Mouse (Mus musculus) bone marrow, adult 2 months (tissue): ENCODE data around the gene Rasgef1c. TPM values are rescaled to one million over a fixed set of nuclear protein-coding genes. Genes with fewer than 3 reads are reported as not detected.

ENCODE experiments used
- H3K27ac ChIP-seq: fragments of 200-500 bp; 2 replicates; pipeline ENCODE4 v1.5.1; 2012; ENCODE audit warnings: low read depth, mild to moderate bottlenecking, control low read depth, inconsistent platforms, low read length; ENCODE audit not compliant: control insufficient read depth, poor library complexity, insufficient read depth
- H3K4me1 ChIP-seq: fragments of 200-500 bp; 2 replicates; pipeline ENCODE4 v1.6.1; 2011; ENCODE audit warnings: low read length; ENCODE audit not compliant: control insufficient read depth, insufficient read depth
- H3K4me3 ChIP-seq: fragments of 200-500 bp; replicated peaks from 2 replicates; pipeline ENCODE3; 2011; ENCODE audit warnings: mild to moderate bottlenecking, low read depth, low read length, control low read depth; ENCODE audit not compliant: control insufficient read depth
- CTCF ChIP-seq: fragments of 200-500 bp; IDR thresholded peaks from 2 replicates; pipeline ENCODE4 v1.5.1; 2011; ENCODE audit warnings: low read length, control low read depth; ENCODE audit not compliant: control insufficient read depth, insufficient read depth
- POLR2A ChIP-seq: fragments of 200-500 bp; IDR thresholded peaks from 2 replicates; pipeline ENCODE4 v1.6.1; 2011; ENCODE audit warnings: low read depth, mild to moderate bottlenecking, control low read depth, low read length, borderline replicate concordance; ENCODE audit not compliant: control insufficient read depth
- WGBS: fragments of 180-500 bp; shearing (Covaris S2); methylation state at CpG from one replicate; pipeline ENCODE4 v1.1.7; 2018; 5-methylcytosine and 5-hydroxymethylcytosine counted together
- polyA plus RNA-seq: library from polyadenylated mRNA; stranded (reverse); fragments of >200 nt; gene quantifications from 2 replicates; pipeline ENCODE4 v1.2.4, GENCODE M21; 2011; ENCODE audit warnings: low replicate concordance; ENCODE audit not compliant: missing spikeins, insufficient read depth, insufficient read length

Rasgef1c gene
- polyA plus RNA-seq, 1 experiment, result not detected

DNA sequence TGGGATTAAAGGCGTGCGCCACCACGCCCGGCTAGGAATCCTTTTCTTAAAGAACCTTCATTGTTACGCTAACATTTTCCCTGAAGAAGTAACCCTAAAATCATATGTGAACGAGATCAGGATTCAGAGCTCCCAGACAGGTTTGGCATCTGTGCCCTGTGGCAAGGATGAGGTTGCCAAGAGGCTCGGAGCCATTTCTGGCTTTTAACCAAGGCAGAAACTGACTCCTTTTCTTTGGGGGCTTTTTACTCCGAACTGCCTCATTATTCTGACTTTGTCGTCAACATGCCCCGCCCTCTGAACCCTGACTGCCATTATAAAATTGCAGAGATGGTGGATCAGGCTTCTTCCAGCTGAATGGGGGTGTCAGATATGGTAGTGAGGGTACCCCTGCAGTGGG, 106.1 kb downstream of the Rasgef1c start:
- 88% methylated on average over 10 of the region's 10 CpGs for WGBS
- H3K27ac ChIP-seq, result no peak overlapping the region
- H3K4me3 ChIP-seq, result no peak overlapping the region
- no peaks in the 10 kb centered on the region for H3K4me1 ChIP-seq
- TF ChIP-seq CTCF, result no peak
- no peak for TF ChIP-seq POLR2A

- no peak overlapping the region for H3K4me3 ChIP-seq
- WGBS, result 77% methylated on average over 5 of the region's 5 CpGs
- no peak overlapping the region for H3K27ac ChIP-seq
- TF ChIP-seq CTCF, result no peak
- TF ChIP-seq POLR2A, result no peak
- no peaks in the 10 kb centered on the region for H3K4me1 ChIP-seq
These were observed 106.6 kb downstream of the Rasgef1c start for GRCm38 (mm10) chr11:50008231-50008630.

DNA sequence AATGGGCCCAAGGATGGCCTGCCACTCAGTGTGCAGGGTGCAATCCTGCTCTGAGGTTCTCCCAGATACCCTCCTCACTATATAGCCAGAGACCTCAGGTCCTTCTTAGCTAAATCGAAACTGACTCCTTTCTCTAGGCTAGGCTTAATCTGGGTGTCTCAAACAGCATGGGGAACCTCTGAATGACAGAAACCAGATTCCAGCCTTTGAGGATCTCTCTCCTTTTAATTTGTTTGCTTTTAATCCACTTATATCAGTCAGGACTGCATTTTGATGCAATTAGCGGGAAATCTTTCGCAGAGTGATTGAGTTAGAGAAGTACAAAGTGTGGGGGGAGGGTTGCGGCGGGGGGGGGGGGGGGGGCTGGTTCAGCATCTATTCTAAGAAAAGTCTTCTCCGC, 111.4 kb downstream of the Rasgef1c start:
- H3K4me3 ChIP-seq, result no peak overlapping the region
- TF ChIP-seq POLR2A, result no peak
- 75% methylated on average over 6 of the region's 6 CpGs for WGBS
- no peaks in the 10 kb centered on the region for H3K4me1 ChIP-seq
- H3K27ac ChIP-seq, result no peak overlapping the region

DNA sequence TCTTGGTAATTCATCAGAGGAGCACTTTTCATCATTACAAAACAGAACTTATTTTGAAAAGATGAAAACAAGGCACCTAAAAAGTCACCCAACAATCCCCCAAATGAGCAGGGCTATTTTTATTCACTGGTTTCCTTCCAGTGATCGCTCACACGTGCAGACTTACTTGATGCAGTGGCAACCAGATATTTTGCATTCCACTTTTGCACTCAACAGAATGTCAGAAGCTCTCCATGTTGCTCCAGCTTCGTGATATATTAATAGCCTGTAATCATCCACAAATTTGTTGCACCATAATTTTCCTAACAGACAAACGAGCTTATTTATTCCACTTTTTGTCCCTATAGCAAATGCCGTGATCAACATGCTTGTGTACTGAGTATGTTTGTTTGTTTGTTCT, 114.9 kb downstream of the Rasgef1c start:
- H3K4me3 ChIP-seq, result no peak overlapping the region
- 53% methylated on average over 5 of the region's 5 CpGs for WGBS
- peaks cover 4% of the 10 kb centered on the region for H3K4me1 ChIP-seq
- no peak overlapping the region for H3K27ac ChIP-seq
- TF ChIP-seq CTCF (no peak), POLR2A (no peak)

DNA sequence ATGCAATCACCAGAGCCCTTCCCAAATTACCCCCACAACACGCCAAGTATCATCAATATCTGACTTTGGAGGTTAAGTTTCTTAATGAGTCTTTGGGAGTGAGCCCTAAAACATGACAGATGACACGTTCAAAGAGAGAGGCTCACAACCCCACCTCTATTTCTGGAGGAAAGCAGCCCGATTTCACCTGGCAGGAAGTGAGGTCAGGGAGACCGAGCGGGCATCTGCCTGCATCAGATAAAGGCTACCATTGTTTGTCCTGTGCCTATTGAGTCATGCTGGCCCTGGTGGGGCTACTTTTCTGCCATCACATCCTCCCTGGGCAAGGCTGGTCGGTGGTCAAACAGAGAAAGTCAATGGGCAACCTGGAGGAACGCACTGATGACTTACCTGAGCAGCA, 115.9 kb downstream of the Rasgef1c start:
- H3K4me3 ChIP-seq, result no peak overlapping the region
- WGBS, result 49% methylated on average over 7 of the region's 7 CpGs
- TF ChIP-seq POLR2A, result no peak
- no peak for TF ChIP-seq CTCF

GRCm38 (mm10) chr11:50018848-50019247, 117.2 kb downstream of the Rasgef1c start:
- TF ChIP-seq POLR2A (no peak), CTCF (no peak)

More for the DNA sequence above, 115.9 kb downstream of the Rasgef1c start:
- no peak overlapping the region for H3K27ac ChIP-seq
- H3K4me1 ChIP-seq, result peaks cover 4% of the 10 kb centered on the region

GRCm38 (mm10) chr11:50022085-50022484, 120.5 kb downstream of the Rasgef1c start:
- TF ChIP-seq POLR2A, result no peak
- H3K4me1 ChIP-seq, result peaks cover 4% of the 10 kb centered on the region
- 82% methylated on average over 3 of the region's 3 CpGs for WGBS
- no peak overlapping the region for H3K27ac ChIP-seq
- no peak overlapping the region for H3K4me3 ChIP-seq

More at GRCm38 (mm10) chr11:50018848-50019247, 117.2 kb downstream of the Rasgef1c start:
- H3K4me3 ChIP-seq, result no peak overlapping the region
- no peak overlapping the region for H3K27ac ChIP-seq
- peaks cover 4% of the 10 kb centered on the region for H3K4me1 ChIP-seq

DNA sequence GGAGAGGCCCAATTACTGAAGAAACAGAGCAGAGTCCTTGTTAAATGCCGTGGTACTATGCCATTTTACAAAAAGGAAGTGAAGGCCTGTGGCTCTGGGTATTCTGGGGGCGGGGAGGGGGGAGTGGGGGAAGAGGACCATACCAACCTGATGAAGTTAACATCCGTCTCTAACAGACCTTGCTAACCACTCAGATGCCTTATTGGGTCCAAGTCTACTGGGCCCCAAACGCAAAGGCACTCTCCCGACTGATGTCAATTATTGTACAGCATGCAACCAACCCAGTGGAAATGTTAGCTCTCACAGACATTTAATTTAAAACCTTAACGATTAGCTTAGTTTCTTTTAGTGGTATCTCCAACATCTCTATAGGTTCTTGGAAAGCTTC, 122.8 kb downstream of the Rasgef1c start:
- Histone ChIP-seq H3K27ac (peak overlapping the region; percentile 97), H3K4me3 (peak overlapping the region; percentile 98), H3K4me1 (no peaks in the 10 kb centered on the region; the same call in 1 of the 2 replicates)
- WGBS, result 4% methylated on average over 6 of the region's 6 CpGs
- TF ChIP-seq POLR2A (no peak), CTCF (no peak)

DNA sequence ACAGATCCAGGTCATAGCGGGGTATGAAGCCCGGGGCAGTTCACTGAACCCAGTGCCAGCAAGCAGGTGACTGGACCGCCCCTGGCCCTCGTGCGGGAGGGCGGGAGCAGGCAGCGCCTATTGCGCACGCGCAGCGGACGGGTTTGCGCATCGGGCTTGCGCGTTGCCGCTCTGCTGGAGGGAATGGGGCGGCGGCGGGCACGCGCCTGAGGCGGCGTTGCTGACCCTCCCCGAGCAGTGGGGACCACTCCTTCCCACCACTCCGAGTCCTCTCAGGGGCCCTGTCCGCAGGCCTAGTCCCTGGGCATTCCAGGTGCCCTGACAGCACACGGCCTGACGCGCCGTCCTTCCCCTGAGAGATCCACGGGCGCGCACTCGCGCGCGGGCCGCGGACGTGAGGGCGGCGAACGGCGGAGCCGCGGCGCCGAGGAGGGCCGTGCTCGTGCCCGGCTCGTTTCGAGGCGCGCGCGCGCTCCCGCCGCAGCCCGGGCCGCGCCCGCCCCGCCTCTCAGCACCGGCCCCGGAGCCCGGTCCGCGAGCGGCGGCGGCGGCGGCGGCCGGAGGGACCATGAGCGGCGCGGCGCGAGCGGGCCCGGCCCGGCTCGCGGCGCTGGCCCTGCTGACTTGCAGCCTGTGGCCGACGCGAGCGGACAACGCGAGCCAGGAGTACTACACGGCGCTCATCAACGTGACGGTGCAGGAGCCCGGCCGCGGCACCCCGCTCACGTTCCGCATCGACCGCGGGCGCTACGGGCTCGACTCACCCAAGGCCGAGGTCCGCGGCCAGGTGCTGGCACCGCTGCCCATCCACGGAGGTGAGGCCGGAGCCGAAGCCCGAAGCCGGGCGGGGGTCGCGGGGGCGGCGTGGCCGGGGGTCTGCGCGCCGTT, 123.4 kb downstream of the Rasgef1c start, which contains the start of gene Rnf130:
Gene Rnf130, plus strand, starts transcription at position 514 of the 888 bp plus-strand sequence.
- Histone ChIP-seq H3K4me3 (peak within 1 kb of the TSS; percentile 98), H3K4me1 (no peaks in the 10 kb centered on the region; the same call in 1 of the 2 replicates), H3K27ac (peak within 1 kb of the TSS; percentile 97)
- 6% methylated on average over 129 of the region's 129 CpGs for WGBS
- TF ChIP-seq POLR2A, result peak; percentile 71; the same call in 1 of the 2 replicates
- no peak for TF ChIP-seq CTCF
